Mouse (Mus musculus): Measurements from ENCODE around the gene Epha10.
"Not testable (repeated sequence)": the region's sequence is repeated elsewhere in the genome, so short reads cannot be mapped to it uniquely, and the experiment has no call there.

The Epha10 gene

DNA sequence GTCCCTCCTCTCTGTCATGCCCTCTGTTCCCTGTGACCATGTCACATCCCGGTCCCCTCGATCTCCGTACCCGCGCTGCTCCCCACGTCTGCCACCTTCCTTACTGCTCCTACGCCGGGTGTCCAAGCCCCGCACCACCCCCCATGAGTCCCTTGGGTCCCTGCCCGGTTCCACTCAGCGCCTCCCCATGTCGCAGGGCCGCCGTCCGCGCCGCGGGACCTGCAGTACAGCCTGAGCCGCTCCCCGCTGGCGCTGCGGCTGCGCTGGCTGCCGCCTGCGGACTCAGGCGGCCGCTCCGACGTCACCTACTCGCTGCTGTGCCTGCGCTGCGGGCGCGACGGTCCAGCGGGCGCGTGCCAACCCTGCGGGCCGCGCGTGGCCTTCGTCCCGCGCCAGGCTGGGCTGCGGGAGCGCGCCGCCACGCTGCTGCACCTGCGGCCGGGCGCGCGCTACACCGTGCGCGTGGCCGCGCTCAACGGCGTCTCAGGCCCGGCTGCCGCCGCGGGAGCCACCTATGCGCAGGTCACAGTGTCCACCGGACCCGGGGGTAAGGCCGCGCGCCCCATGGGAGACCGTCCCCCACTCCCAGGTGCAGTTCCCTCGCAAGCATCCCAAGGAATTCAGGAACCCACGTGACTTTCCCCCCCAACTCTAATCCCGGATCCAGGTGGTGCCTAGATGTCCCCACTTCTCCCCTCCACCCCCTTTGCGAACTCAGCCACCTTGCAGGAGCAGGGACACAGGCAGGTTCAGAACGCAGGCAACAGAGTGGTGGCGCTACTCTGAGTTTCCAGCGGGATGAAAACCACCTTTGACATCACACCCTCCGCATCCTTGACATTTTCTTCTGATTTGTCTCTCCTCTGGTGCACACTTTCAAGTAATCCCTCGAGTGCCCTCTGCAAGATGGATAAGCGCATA, 14.1 kb downstream of the Epha10 start:
- no peak for DNase-seq (ENCODE audit: low spot score)

DNA sequence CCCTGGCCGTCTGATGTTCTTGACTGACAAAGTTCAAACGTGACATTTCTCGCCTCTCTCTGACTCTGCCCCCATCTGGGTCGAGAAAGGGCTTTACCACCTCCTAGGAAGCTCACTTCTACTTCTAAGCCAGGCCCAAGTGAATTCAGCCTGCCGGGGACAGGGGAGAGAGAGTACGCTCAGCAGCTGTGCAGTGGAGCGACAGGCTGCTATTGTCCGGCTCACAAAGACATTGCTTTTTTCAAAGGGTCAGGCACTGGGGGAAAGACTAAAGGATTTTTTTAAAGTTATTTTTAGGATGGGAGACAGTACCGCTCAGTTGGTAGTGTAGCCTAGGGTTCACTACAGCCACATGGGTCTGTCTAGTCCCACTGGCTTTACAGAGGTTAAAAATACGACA, 17.7 kb downstream of the Epha10 start:
- DNase-seq (ENCODE audit: low spot score), result no peak

DNA sequence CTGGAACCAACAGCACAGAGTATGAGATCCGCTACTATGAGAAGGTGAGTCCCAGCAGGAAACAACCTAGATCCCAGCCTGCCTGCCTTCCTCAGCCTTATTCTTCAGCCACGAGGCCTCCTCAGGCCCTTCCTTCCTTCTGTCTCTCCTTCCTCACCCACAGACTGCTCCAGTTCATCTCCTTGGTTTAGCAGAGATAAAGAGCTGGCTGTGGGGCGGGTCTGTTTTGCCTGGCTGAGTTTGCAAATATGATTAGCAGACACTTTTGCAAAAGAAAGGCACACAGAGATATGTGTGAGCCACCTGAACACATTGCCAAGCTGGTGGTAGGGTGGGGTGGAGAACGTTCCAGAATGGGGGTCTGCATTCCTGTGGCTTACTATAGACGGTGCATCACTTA, 19.2 kb downstream of the Epha10 start:
- DNase-seq (ENCODE audit: low spot score), result no peak

GRCm38 (mm10) chr4:124905417-124905816, 24.7 kb downstream of the Epha10 start:
- no peak for DNase-seq (ENCODE audit: low spot score)

GRCm38 (mm10) chr4:124905971-124906822, 25.5 kb downstream of the Epha10 start:
- DNase-seq (ENCODE audit: low spot score), result no peak

GRCm38 (mm10) chr4:124928102-124928501, 47.4 kb downstream of the Epha10 start:
- no peak for DNase-seq (ENCODE audit: low spot score)

- DNase-seq (ENCODE audit: low spot score), result peak; percentile 94
Observed at GRCm38 (mm10) chr4:124936613-124937471, 56.1 kb downstream of the Epha10 start, which contains the start of gene 9930104L06Rik. TSS of gene 9930104L06Rik (plus strand) at chr4:124937048.

DNA sequence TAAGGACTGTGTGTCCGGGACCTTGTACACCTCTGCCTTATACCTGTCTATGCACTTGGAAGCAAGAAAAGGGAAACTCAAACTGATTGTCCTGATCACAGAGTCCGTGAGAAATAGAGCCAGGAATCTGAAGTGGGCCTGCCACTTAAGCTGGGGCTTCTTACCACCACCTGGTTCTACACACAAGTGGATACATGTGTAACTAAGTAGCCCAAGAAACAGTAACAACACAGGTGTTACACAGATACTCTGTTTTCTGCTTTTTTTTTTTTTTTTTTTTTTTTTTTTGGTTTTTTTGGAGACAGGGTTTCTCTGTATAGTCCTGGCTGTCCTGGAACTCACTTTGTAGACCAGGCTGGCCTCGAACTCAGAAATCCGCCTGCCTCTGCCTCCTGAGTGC, 58.5 kb downstream of the Epha10 start, which contains the start of gene Cdca8:
Gene Cdca8, minus strand, starts transcription at position 101 of the 400 bp plus-strand sequence.
- DNase-seq (ENCODE audit: low spot score), result not testable (repeated sequence)

- peak; percentile 78 for DNase-seq (ENCODE audit: low spot score)
Observed at GRCm38 (mm10) chr4:124943022-124943421, 62.3 kb downstream of the Epha10 start.

- DNase-seq (ENCODE audit: low spot score), result no peak
Observed at GRCm38 (mm10) chr4:124943781-124944180, 63.1 kb downstream of the Epha10 start.

GRCm38 (mm10) chr4:124944961-124945360, 64.3 kb downstream of the Epha10 start:
- DNase-seq (ENCODE audit: low spot score), result no peak

GRCm38 (mm10) chr4:124949488-124949887, 68.8 kb downstream of the Epha10 start:
- no peak for DNase-seq (ENCODE audit: low spot score)

GRCm38 (mm10) chr4:124950181-124951035, 69.7 kb downstream of the Epha10 start:
- DNase-seq (ENCODE audit: low spot score), result peak; percentile 50

GRCm38 (mm10) chr4:124951036-124951433, 70.3 kb downstream of the Epha10 start:
- DNase-seq (ENCODE audit: low spot score), result peak; percentile 20

- no peak for DNase-seq (ENCODE audit: low spot score)
Observed at GRCm38 (mm10) chr4:124953546-124953945, 72.8 kb downstream of the Epha10 start.

DNA sequence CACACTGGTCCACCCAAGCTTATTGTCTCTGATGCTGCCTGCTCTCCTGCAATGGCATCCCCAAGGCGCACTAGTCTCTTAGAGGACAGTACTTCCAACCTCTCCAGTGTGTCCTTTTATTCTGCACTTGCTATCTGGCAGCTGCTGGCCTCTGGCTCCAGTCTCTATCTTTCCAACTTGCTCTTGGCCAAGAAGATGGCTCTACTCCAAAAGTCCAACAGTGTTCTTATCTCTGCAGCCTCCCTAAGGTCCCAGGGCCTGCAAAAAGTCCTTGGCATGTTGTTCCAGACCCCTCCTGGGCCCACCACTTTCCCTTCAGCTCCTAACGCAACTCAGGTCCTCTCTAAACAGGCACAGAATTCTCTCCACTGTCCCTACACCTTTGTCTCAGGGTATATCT, 76.6 kb downstream of the Epha10 start:
- no peak for DNase-seq (ENCODE audit: low spot score)

DNA sequence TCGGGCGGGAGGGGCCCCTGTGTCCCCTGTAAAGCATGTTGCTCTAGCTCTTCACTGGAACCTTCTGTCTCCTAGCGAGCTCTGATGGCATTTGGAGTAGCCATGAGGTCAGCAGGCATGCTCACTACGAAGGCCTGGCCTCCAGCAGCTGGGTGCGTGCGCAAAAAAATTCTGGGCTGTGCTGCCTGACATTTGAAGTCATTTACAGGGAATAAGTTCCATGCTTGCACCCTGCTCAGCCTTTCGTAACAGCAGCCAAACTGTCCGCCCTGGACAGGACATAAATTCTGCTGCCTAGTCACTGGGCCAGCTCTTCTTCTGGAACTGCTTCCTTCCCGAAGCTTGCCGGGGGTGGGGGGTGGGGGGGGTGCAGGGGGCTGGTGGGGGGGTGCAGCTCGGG, 78.4 kb downstream of the Epha10 start:
- DNase-seq (ENCODE audit: low spot score), result peak; percentile 51

DNA sequence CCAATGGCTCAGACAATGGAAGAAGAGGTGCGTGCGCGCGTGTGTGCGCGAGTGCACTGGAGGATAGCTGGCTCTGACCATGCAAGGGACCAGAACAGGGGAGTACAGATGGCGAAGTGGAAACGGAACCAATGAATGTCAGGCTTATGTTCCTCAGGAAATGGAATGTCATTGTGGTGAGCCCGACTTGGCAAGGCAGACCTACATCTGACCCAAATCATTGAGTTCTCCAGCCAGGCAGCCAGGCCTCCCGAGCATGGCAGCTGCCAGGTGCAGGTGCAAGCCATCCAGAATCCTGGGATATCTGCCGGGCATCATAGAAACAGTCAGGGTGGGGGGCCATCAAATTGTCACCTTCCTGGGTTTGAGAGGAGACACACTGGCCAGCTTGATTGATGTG, 80.2 kb downstream of the Epha10 start:
- no peak for DNase-seq (ENCODE audit: low spot score)

DNA sequence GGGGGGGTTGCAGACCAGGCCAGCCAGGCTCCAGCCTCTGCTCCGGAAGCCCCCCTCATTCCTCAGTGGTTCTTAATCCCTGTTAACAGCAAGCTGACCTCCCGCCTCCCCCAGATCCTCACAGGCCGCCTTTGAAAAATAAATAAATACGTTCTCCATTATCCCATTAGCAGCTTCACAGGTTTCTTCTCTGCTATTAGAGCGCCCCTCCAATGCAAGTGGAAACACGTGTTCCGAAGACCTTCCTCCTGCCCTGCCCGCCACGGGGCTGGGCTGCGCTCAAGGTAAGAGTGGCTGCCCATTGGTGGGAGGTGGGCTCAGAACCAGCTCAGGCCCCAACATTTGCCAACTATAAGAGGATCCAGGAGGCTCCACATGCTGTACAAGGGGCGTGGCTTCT, 81.9 kb downstream of the Epha10 start:
- DNase-seq (ENCODE audit: low spot score), result no peak

- no peak for DNase-seq (ENCODE audit: low spot score)
Observed at GRCm38 (mm10) chr4:124964912-124965599, 84.4 kb downstream of the Epha10 start.

Data from urinary bladder, postnatal 14 days (tissue).